Mouse (Mus musculus) intestine, postnatal 0 days (tissue): ENCODE measurements around the gene Aldh1a3. TPM values are rescaled to one million over a fixed set of nuclear protein-coding genes. Genes with fewer than 3 reads are reported as not detected.

Source experiments
- ATAC-seq: fragments of 200-750 bp; cut with Nextera tagmentation; 2 replicates; pipeline ENCODE4 v1.8.0; 2017; ENCODE audit warnings: mild to moderate bottlenecking, moderate TSS enrichment, moderate library complexity
- H3K27ac ChIP-seq: fragments of 300-500 bp; sonication (generic); 2 replicates; pipeline ENCODE4 v1.5.1; 2014; ENCODE audit warnings: mild to moderate bottlenecking, low read depth, low read length, moderate library complexity
- H3K27me3 ChIP-seq: fragments of 300-500 bp; sonication (generic); replicated peaks from 2 replicates; pipeline ENCODE4 v1.6.1; 2014; ENCODE audit warnings: low read length, mixed read lengths; ENCODE audit not compliant: control insufficient read depth, insufficient read depth
- H3K36me3 ChIP-seq: fragments of 300-500 bp; sonication (generic); 2 replicates; pipeline ENCODE4 v1.6.1; 2014; ENCODE audit warnings: mild to moderate bottlenecking, moderate library complexity; ENCODE audit not compliant: control insufficient read depth, insufficient read depth
- H3K4me1 ChIP-seq: fragments of 300-500 bp; sonication (generic); replicated peaks from 2 replicates; pipeline ENCODE4 v1.6.1; 2014; ENCODE audit warnings: antibody characterized with exemption, low read length, mixed read lengths; ENCODE audit not compliant: control insufficient read depth, insufficient read depth
- H3K4me2 ChIP-seq: fragments of 300-500 bp; sonication (generic); replicated peaks from 2 replicates; pipeline ENCODE4 v1.6.1; 2014; ENCODE audit warnings: low read depth, mild to moderate bottlenecking, moderate library complexity
- H3K4me3 ChIP-seq: fragments of 300-500 bp; sonication (generic); 2 replicates; pipeline ENCODE4 v1.5.1; 2014; ENCODE audit warnings: low read depth, low read length
- H3K9ac ChIP-seq: fragments of 300-500 bp; sonication (generic); 2 replicates; pipeline ENCODE4 v1.6.1; 2014; ENCODE audit warnings: mild to moderate bottlenecking, low read depth, low read length
- H3K9me3 ChIP-seq: fragments of 300-500 bp; sonication (generic); 2 replicates; pipeline ENCODE4 v1.6.1; 2016; ENCODE audit warnings: mixed run types; ENCODE audit not compliant: control insufficient read depth
- CTCF ChIP-seq: sonication (generic); IDR thresholded peaks from 2 replicates; pipeline ENCODE4 v1.5.1; 2016; ENCODE audit warnings: low read depth, mild to moderate bottlenecking, control low read depth, antibody characterized with exemption, moderate library complexity
- WGBS: fragments of 180-500 bp; shearing (Covaris S2); extraction: QIAGEN DNeasy Blood & Tissue Kit; methylation state at CpG from one replicate; pipeline ENCODE4 v1.1.7; 2014; 5-methylcytosine and 5-hydroxymethylcytosine counted together
- polyA plus RNA-seq: library from polyadenylated mRNA; unstranded; fragments of >200 nt; fragmentation: Nextera tagmentation; extraction: Ambion mirVana; gene quantifications from 2 replicates; pipeline ENCODE4 v1.2.1, GENCODE M21; 2015

Aldh1a3 gene
- polyA plus RNA-seq, 1 experiment from 2014 or later: 45.4 TPM

DNA sequence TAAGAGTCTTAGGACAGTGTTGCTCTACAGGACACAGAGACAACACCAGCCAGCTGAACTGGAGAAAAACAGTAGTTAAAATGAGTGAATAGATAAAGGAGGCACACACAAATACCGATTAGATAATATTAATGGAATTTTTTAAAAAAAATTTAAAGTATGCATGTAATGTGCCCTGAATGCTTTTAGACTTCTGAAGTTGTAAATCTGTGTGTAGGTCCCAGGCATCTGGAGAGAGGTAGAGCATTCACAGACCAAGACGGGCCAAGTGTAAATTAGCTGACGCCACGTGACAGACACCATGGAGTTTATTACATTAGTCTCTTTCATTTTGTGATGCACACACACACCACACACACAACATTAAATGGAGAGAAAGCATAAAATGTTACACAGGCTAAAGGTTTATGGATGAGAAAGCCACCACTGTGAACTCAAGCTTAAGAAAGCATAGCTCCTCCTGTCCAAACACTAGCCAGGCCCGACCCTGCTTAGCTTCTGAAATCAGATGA lies 57.3 kb downstream of the Aldh1a3 start:
- Histone ChIP-seq H3K4me1 (no peaks in the 10 kb centered on the region), H3K36me3 (peaks cover 3% of the 10 kb centered on the region; the same call in 1 of the 2 replicates), H3K4me2 (no peak overlapping the region), H3K4me3 (no peak overlapping the region), H3K27me3 (no peaks in the 10 kb centered on the region), H3K9ac (no peak overlapping the region), H3K9me3 (no peaks in the 10 kb centered on the region), H3K27ac (no peak overlapping the region)
- 62% methylated on average over 5 of the region's 5 CpGs for WGBS
- no peak for ATAC-seq
- TF ChIP-seq CTCF: no peak

DNA sequence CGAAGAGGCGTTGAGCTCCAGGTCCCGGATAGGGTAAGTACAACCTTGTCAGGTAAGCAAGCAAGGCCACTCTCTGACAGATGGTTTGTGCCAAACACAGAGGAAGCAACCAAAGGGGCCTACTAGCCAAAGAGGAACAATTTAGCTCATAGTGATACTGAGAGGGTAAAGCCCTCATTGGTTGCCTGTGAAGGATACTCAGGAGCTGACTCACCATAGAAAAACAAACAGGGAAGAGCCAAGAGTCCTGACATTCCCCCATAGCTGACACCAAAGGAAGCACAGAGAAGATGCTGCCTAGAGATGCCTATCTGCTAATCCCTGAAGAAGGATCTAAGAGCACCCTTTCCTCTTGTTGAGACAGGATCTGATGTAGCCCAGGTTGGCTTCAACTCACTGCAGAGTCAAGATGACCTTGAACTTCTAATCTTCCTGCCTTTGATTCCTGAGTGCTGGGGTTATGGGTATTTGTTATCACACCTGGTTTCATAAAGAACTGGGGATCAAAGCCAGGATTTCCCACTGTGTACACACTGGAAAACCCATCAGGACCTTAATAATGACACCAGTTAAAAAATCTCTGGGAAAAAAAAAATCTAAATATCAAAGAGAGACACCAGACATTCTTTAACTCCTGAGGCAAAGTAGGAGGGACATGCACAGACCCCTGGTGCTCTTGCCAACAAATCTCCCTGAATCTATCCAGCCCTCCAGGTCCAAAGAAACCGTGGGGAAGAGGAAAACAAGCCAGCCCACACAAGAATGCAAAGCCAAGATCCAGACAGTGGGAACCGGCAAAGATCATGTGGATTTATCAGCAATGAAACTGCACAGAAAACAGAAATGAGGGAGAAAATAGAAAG lies 58.0 kb downstream of the Aldh1a3 start:
- Histone ChIP-seq H3K36me3 (peaks cover 3% of the 10 kb centered on the region; the same call in 1 of the 2 replicates), H3K9ac (no peak overlapping the region), H3K27ac (no peak overlapping the region), H3K9me3 (no peaks in the 10 kb centered on the region), H3K4me1 (no peaks in the 10 kb centered on the region), H3K27me3 (no peaks in the 10 kb centered on the region), H3K4me2 (no peak overlapping the region), H3K4me3 (no peak overlapping the region)
- 63% methylated on average over 5 of the region's 5 CpGs for WGBS
- TF ChIP-seq CTCF: no peak
- ATAC-seq: no peak

DNA sequence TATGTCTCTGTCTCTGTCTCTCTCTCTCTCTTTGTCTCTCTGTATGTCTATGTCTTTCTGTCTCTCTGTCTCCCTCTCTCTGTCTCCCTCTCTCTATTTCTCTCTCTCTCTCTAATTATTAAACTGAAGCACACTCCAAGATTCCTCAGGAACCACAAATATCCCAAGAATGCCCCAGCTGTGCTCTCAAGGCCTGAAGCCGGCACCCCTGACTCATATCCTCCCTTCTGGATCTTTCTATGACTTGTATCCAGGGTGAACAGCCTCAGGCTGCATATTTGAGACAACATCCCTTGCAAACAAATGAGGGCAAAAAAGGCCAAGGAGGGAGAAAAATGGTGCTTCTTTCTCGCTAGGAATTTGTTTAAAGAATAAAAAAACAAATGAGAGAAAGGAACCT lies 61.4 kb downstream of the Aldh1a3 start, which contains the start of gene Gm10974:
TSS of gene Gm10974 (plus strand) at position 2 of the 400 bp plus-strand sequence.
- Histone ChIP-seq H3K27me3 (no peaks in the 10 kb centered on the region), H3K27ac (no peak within 1 kb of the TSS), H3K9me3 (no peaks in the 10 kb centered on the region), H3K36me3 (peaks cover 3% of the 10 kb centered on the region; the same call in 1 of the 2 replicates), H3K9ac (no peak within 1 kb of the TSS), H3K4me1 (no peaks in the 10 kb centered on the region), H3K4me3 (no peak within 1 kb of the TSS), H3K4me2 (no peak within 1 kb of the TSS)
- 49% methylated on average over 2 of the region's 2 CpGs for WGBS
- TF ChIP-seq CTCF: no peak
- no peak for ATAC-seq

DNA sequence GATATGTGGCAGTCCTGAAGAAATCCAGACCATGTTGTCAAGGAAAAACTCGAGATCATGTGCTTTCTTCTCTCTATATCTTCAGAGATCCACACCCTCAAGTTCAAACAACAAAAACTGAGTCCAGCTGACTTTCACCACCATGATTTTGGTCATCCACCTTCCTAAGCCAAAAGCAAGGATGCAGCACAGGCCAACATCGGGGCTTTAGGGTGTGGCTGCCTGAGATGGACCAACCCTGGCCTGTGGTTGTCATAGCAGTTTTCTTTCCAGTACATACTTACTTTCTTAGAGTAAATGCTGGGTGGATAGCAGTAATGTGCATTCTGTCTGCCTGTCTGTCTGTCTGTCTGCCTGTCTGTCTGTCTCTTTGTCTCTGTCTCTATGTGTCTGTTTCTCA lies 61.9 kb downstream of the Aldh1a3 start:
- Histone ChIP-seq H3K27me3 (no peaks in the 10 kb centered on the region), H3K36me3 (peaks cover 4% of the 10 kb centered on the region; the same call in 1 of the 2 replicates), H3K4me1 (no peaks in the 10 kb centered on the region), H3K9ac (no peak overlapping the region), H3K4me3 (no peak overlapping the region), H3K9me3 (peaks cover 2% of the 10 kb centered on the region; the same call in 1 of the 2 replicates), H3K27ac (no peak overlapping the region), H3K4me2 (no peak overlapping the region)
- ATAC-seq: no peak
- no peak for TF ChIP-seq CTCF
- WGBS: 63% methylated on average over 2 of the region's 2 CpGs

DNA sequence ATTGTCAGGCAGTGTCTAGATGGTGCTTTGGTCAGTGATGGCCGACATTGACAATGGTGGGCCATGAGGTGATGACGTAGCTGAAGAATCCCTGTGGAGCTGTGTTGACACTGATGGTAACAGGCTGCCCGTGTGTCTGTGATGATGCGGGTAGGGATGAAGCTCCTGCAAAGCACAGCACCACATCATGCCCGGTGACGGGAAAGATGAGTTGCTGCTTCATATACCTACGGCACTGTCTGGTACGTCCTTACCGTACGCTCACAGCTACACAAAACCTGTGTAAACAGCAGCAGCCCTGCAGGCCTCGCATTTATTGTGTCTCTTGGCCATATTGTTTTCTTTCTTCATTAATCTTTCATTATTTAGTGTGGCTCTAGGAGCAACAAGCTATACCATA lies 62.8 kb downstream of the Aldh1a3 start:
- WGBS: 94% methylated on average over 11 of the region's 11 CpGs
- H3K36me3 ChIP-seq: peaks cover 11% of the 10 kb centered on the region

DNA sequence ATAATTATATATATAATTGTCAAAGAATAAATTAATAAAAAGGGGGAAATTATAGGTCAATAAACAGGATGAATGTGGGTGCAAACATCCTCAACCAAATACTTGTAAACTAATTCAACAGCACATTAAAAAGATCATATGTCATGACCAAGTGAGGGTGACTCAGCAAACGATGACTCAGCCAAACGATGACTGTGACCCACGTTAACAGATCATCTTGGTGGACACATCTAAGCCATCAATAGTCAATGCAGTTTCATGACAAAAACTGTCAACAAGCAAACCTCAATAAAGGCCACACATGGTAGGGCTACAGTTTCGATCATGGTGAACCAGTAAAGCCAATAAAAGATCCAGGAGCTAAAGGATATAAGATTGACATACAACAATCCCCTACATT lies 68.3 kb downstream of the Aldh1a3 start:
- ATAC-seq: no peak
- no peak overlapping the region for H3K4me3 ChIP-seq
- 89% methylated on average over 4 of the region's 4 CpGs for WGBS
- no peak overlapping the region for H3K9ac ChIP-seq
- H3K9me3 ChIP-seq: peaks cover 4% of the 10 kb centered on the region; the same call in 1 of the 2 replicates
- TF ChIP-seq CTCF: no peak
- H3K4me1 ChIP-seq: 0 out of 2 replicates have a peak, but pooled peaks cover 3% of the 10 kb centered on the region
- peaks cover 8% of the 10 kb centered on the region for H3K36me3 ChIP-seq
- no peaks in the 10 kb centered on the region for H3K27me3 ChIP-seq
- H3K4me2 ChIP-seq: no peak overlapping the region
- no peak overlapping the region for H3K27ac ChIP-seq

More for the DNA sequence above, 62.8 kb downstream of the Aldh1a3 start:
- H3K9me3 ChIP-seq: peaks cover 4% of the 10 kb centered on the region; the same call in 1 of the 2 replicates
- no peaks in the 10 kb centered on the region for H3K4me1 ChIP-seq
- no peak for TF ChIP-seq CTCF
- no peak overlapping the region for H3K9ac ChIP-seq
- H3K27ac ChIP-seq: no peak overlapping the region
- ATAC-seq: no peak
- no peak overlapping the region for H3K4me3 ChIP-seq
- H3K4me2 ChIP-seq: no peak overlapping the region
- H3K27me3 ChIP-seq: no peaks in the 10 kb centered on the region
